Mouse (Mus musculus) hindbrain, embryonic 14.5 days (tissue): ENCODE results near the gene Lhx3. TPM values are rescaled to one million over a fixed set of nuclear protein-coding genes. Genes with fewer than 3 reads are reported as not detected.

Experiments used
- ATAC-seq: fragments of 200-750 bp; cut with Nextera tagmentation; 2 replicates; pipeline ENCODE4 v1.8.0; 2017; ENCODE audit warnings: moderate number of reproducible peaks, mild to moderate bottlenecking, moderate TSS enrichment, moderate library complexity; ENCODE audit not compliant: low FRiP score
- DNase-seq: peaks from one replicate; pipeline ENCODE4 v3.0.0-alpha.2; 2015; ENCODE audit warnings: low spot score
- H3K27ac ChIP-seq: fragments of 300-500 bp; sonication (generic); 2 replicates; pipeline ENCODE4 v1.5.1; 2014; ENCODE audit warnings: mild to moderate bottlenecking, moderate library complexity
- H3K27me3 ChIP-seq: fragments of 300-500 bp; sonication (generic); 2 replicates; pipeline ENCODE4 v1.6.1; 2014; ENCODE audit warnings: mild to moderate bottlenecking, low read length, mixed read lengths; ENCODE audit not compliant: control insufficient read depth, insufficient read depth
- H3K36me3 ChIP-seq: fragments of 300-500 bp; sonication (generic); replicated peaks from 2 replicates; pipeline ENCODE4 v1.6.1; 2014; ENCODE audit not compliant: control insufficient read depth, insufficient read depth
- H3K4me1 ChIP-seq: fragments of 300-500 bp; sonication (generic); replicated peaks from 2 replicates; pipeline ENCODE4 v1.6.1; 2014; ENCODE audit warnings: antibody characterized with exemption, low read length, mixed read lengths; ENCODE audit not compliant: control insufficient read depth, insufficient read depth
- H3K4me2 ChIP-seq: fragments of 300-500 bp; sonication (generic); replicated peaks from 2 replicates; pipeline ENCODE4 v1.6.1; 2014; ENCODE audit warnings: mild to moderate bottlenecking, moderate library complexity
- H3K4me3 ChIP-seq: fragments of 300-500 bp; sonication (generic); replicated peaks from 2 replicates; pipeline ENCODE4 v1.5.1; 2014; ENCODE audit warnings: mild to moderate bottlenecking, low read length
- H3K9ac ChIP-seq: fragments of 300-500 bp; sonication (generic); 2 replicates; pipeline ENCODE4 v1.6.1; 2014
- H3K9me3 ChIP-seq: fragments of 300-500 bp; sonication (generic); 2 replicates; pipeline ENCODE4 v1.6.1; 2016; ENCODE audit warnings: low read length; ENCODE audit not compliant: control insufficient read depth
- WGBS: fragments of 180-500 bp; shearing (Covaris S2); extraction: QIAGEN DNeasy Blood & Tissue Kit; methylation state at CpG from one replicate; pipeline ENCODE4 v1.1.7; 2014; 5-methylcytosine and 5-hydroxymethylcytosine counted together
- polyA plus RNA-seq: library from polyadenylated mRNA; unstranded; fragments of >200 nt; fragmentation: Nextera tagmentation; extraction: Ambion mirVana; gene quantifications from 2 replicates; pipeline ENCODE4 v1.2.1, GENCODE M21; 2014

Gene Lhx3
- 5.5 and 5.8 TPM in 2 replicates for polyA plus RNA-seq

DNA sequence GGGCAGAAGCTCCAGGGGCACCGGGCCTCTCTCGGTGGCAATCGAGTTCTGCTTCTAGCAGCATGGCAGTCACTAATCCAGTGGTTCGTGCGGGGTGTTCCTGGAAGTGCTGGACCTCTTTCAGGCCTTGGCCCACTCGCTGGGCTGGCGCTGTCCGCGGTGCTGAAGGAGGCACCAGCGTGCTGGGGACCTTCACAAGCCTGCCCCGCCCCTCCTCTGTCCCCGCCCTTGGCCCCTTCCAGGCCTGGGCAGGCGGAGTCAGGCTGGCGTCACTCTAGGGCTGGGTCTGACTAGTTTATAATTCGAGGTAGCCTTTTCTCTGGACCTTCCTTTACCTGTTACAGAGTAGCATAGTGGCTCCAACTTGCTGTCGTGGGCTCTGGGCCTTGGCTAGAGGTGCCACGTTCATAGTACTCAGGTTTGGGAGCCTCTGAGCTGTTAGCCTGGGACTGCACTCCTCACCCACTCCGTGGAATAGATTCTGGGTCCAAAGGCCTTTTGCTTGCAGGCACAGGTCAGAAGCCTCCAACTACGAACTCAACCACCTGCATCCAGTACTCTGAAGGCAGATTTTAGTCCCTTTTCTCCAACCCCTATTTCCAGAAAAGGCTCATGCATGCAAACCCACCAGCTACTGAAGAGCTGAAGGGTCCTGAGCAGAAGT is at the start of gene Lhx3:
Lhx3 (minus strand) TSS at position 164 of the 664 bp plus-strand sequence.
- DNase-seq: peak; percentile 75
- Histone ChIP-seq H3K27ac (no peak within 1 kb of the TSS), H3K4me3 (no peak within 1 kb of the TSS), H3K9me3 (0 out of 2 replicates have a peak, but pooled peaks cover 4% of the 10 kb centered on the region), H3K4me2 (no peak within 1 kb of the TSS), H3K9ac (no peak within 1 kb of the TSS), H3K27me3 (peaks cover 56% of the 10 kb centered on the region), H3K4me1 (peaks cover 10% of the 10 kb centered on the region; the same call in 1 of the 2 replicates), H3K36me3 (peaks cover 39% of the 10 kb centered on the region)
- WGBS: 12% methylated on average over 19 of the region's 19 CpGs
- peak; percentile 24; the same call in 1 of the 2 replicates for ATAC-seq

GRCm38 (mm10) chr2:26257315-26258096 is 49.4 kb upstream of the Lhx3 start:
- no peak for DNase-seq
- Histone ChIP-seq H3K4me1 (no peaks in the 10 kb centered on the region), H3K9me3 (no peaks in the 10 kb centered on the region), H3K4me3 (no peak overlapping the region), H3K27ac (no peak overlapping the region), H3K4me2 (no peak overlapping the region), H3K9ac (no peak overlapping the region), H3K27me3 (no peaks in the 10 kb centered on the region), H3K36me3 (no peaks in the 10 kb centered on the region)
- 88% methylated on average over 16 of the region's 16 CpGs for WGBS
- ATAC-seq: no peak

DNA sequence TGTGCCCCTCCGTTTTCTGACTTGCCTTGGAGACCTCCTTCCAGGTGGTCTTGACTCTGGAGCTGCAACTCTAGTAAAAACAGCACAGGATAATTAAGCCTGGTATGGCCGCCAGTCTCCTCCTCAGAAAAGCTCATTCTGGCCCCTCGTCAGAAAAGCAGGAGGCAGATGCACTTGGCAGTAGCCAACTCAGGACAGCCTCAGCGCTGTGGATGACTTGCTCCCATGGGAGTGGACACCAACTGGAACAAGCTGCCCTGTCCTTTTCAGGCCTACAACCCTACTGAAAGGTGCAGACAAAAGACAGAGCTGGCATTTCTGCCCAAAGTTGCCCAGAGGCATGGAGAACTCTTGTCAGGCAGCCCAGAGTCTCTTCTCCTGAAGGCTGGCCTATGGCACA is 46.7 kb upstream of the Lhx3 start:
- 64% methylated on average over 4 of the region's 4 CpGs for WGBS
- H3K27ac ChIP-seq: no peak overlapping the region
- no peak overlapping the region for H3K4me2 ChIP-seq
- no peak for DNase-seq
- no peak for ATAC-seq
- no peak overlapping the region for H3K4me3 ChIP-seq
- no peaks in the 10 kb centered on the region for H3K9me3 ChIP-seq
- H3K9ac ChIP-seq: no peak overlapping the region
- H3K4me1 ChIP-seq: no peaks in the 10 kb centered on the region
- H3K27me3 ChIP-seq: no peaks in the 10 kb centered on the region
- H3K36me3 ChIP-seq: no peaks in the 10 kb centered on the region

DNA sequence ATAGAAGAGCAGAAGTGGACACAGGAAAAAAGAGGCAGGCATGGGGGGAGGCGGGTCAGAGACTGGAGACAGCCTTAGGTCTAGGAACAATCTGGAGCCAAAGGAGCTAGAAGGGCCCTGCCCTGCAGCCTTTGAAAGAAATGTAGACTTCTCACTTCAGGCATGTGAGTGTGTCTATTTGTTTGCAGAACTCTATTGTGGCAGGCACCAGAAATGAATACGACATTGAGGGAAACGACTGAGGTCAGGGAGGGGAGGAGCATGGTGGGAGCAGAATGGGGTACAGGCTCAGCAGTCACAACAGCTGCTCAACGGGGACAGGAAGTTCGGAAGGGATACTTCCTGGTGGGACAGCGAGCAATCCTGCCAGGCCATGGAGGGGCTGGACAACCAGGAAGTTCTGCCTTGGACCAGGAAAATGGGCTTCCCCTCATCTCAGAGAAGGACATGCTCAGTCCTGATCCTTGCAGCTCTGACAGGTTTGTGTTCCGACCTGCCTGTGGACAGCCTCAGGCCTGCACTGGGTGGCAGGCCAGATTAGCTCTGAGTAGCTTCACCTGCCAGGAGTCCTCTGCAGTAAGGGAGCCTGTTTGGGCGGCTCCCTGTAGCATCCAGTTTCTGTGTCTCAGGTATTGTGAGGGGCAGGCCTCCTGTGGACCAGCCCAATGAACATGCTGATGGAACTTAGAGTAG is 44.6 kb upstream of the Lhx3 start:
- H3K9ac ChIP-seq: no peak overlapping the region
- WGBS: 65% methylated on average over 8 of the region's 8 CpGs
- no peak overlapping the region for H3K27ac ChIP-seq
- H3K27me3 ChIP-seq: no peaks in the 10 kb centered on the region
- no peaks in the 10 kb centered on the region for H3K4me1 ChIP-seq
- no peak overlapping the region for H3K4me3 ChIP-seq
- H3K36me3 ChIP-seq: no peaks in the 10 kb centered on the region
- H3K9me3 ChIP-seq: no peaks in the 10 kb centered on the region
- H3K4me2 ChIP-seq: no peak overlapping the region
- DNase-seq (no peak), ATAC-seq (no peak)

DNA sequence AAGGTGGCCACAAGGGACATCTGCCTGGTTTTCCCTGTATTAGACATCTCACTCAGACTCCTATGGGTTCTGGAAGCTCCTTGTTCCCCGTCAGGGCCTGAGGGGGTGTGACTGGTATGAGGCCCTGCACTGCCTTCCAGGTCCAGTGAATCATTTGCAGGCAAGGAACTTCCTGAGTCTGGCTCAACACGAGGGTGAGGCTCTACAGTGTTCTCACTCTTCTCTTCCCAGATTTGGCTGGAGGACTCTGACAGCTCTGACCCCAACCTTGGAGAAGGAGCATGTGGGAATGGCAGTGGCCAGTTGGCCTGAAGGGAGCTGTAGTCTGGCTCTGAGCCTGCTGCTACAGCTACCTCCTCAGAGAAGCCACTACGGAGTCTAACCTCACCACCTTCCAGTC is 39.4 kb upstream of the Lhx3 start:
- H3K36me3 ChIP-seq: no peaks in the 10 kb centered on the region
- no peaks in the 10 kb centered on the region for H3K9me3 ChIP-seq
- no peak overlapping the region for H3K27ac ChIP-seq
- H3K4me2 ChIP-seq: no peak overlapping the region
- no peak overlapping the region for H3K4me3 ChIP-seq
- no peak overlapping the region for H3K9ac ChIP-seq
- 73% methylated on average over 3 of the region's 3 CpGs for WGBS
- no peak for ATAC-seq
- no peak for DNase-seq
- no peaks in the 10 kb centered on the region for H3K4me1 ChIP-seq
- H3K27me3 ChIP-seq: no peaks in the 10 kb centered on the region

- ATAC-seq: no peak
Measured at GRCm38 (mm10) chr2:26240841-26241240, 32.8 kb upstream of the Lhx3 start.

GRCm38 (mm10) chr2:26240330-26240729 is 32.2 kb upstream of the Lhx3 start:
- DNase-seq (peak; percentile 32), ATAC-seq (no peak)
- Histone ChIP-seq H3K4me2 (no peak overlapping the region), H3K36me3 (no peaks in the 10 kb centered on the region), H3K9me3 (no peaks in the 10 kb centered on the region), H3K27ac (no peak overlapping the region), H3K9ac (no peak overlapping the region), H3K4me3 (no peak overlapping the region), H3K27me3 (no peaks in the 10 kb centered on the region), H3K4me1 (peaks cover 9% of the 10 kb centered on the region)
- 51% methylated on average over 9 of the region's 9 CpGs for WGBS

More at GRCm38 (mm10) chr2:26240841-26241240, 32.8 kb upstream of the Lhx3 start:
- no peak for DNase-seq
- Histone ChIP-seq H3K36me3 (no peaks in the 10 kb centered on the region), H3K4me2 (no peak overlapping the region), H3K4me1 (peaks cover 9% of the 10 kb centered on the region), H3K9me3 (no peaks in the 10 kb centered on the region), H3K9ac (no peak overlapping the region), H3K27me3 (no peaks in the 10 kb centered on the region), H3K27ac (no peak overlapping the region), H3K4me3 (no peak overlapping the region)
- WGBS: 58% methylated on average over 3 of the region's 3 CpGs

- peak within 1 kb of the TSS; percentile 91 for H3K9ac ChIP-seq
- H3K4me2 ChIP-seq: peak within 1 kb of the TSS; percentile 93
- DNase-seq: peak; percentile 88
- H3K9me3 ChIP-seq: no peaks in the 10 kb centered on the region
- H3K27ac ChIP-seq: peak within 1 kb of the TSS; percentile 86
- H3K4me3 ChIP-seq: peak within 1 kb of the TSS; percentile 97
- WGBS: 1% methylated on average over 36 of the region's 36 CpGs
- H3K4me1 ChIP-seq: peaks cover 9% of the 10 kb centered on the region
- no peaks in the 10 kb centered on the region for H3K36me3 ChIP-seq
- ATAC-seq: peak; percentile 88
- no peaks in the 10 kb centered on the region for H3K27me3 ChIP-seq
Measured at GRCm38 (mm10) chr2:26237290-26237782, 29.2 kb upstream of the Lhx3 start, which contains the start of gene Qsox2. Qsox2 (minus strand) TSS chr2:26237525.
